Mouse (Mus musculus) E14TG2a.4 (cell line): ENCODE data around the gene Calm1.

ENCODE experiments used
- H3K27me3 ChIP-seq: 2 replicates; pipeline ENCODE4 v1.6.1; 2014; ENCODE audit warnings: low read length, control low read depth; ENCODE audit not compliant: insufficient read depth
- H3K36me3 ChIP-seq: 2 replicates; pipeline ENCODE4 v1.6.1; 2014; ENCODE audit warnings: low read length, control low read depth; ENCODE audit not compliant: insufficient read depth
- H3K4me1 ChIP-seq: replicated peaks from 2 replicates; pipeline ENCODE4 v1.6.1; 2014; ENCODE audit warnings: low read depth, low read length, control low read depth
- H3K4me3 ChIP-seq: replicated peaks from 2 replicates; pipeline ENCODE4 v1.5.1; 2014; ENCODE audit warnings: mild to moderate bottlenecking, low read length
- H3K9me3 ChIP-seq: 2 replicates; pipeline ENCODE4 v1.6.1; 2014; ENCODE audit warnings: low read length, control low read depth
- CTCF ChIP-seq: conservative IDR thresholded peaks from 2 replicates; pipeline ENCODE4 v1.5.1; 2014; ENCODE audit warnings: low read length
- NANOG ChIP-seq: IDR thresholded peaks from 2 replicates; pipeline ENCODE4 v1.6.1; 2014; ENCODE audit warnings: borderline replicate concordance, low read length, mixed read lengths
- POU5F1 ChIP-seq: IDR thresholded peaks from 2 replicates; pipeline ENCODE4 v1.6.1; 2014; ENCODE audit warnings: low read length, borderline replicate concordance

Calm1 gene

GRCm38 (mm10) chr12:100198967-100199660, at the start of gene Calm1:
Calm1 (plus strand) TSS chr12:100199435.
- Histone ChIP-seq H3K9me3 (no peaks in the 10 kb centered on the region), H3K4me3 (peak within 1 kb of the TSS; percentile 96), H3K4me1 (peaks cover 46% of the 10 kb centered on the region), H3K36me3 (peaks cover 20% of the 10 kb centered on the region), H3K27me3 (no peaks in the 10 kb centered on the region)
- TF ChIP-seq POU5F1, result no peak
- no peak for TF ChIP-seq NANOG
- no peak for TF ChIP-seq CTCF

GRCm38 (mm10) chr12:100152466-100152865, 46.8 kb upstream of the Calm1 start:
- Histone ChIP-seq H3K36me3 (peaks cover 75% of the 10 kb centered on the region), H3K4me3 (no peak overlapping the region), H3K4me1 (peaks cover 14% of the 10 kb centered on the region), H3K9me3 (no peaks in the 10 kb centered on the region), H3K27me3 (no peaks in the 10 kb centered on the region)
- no peak for TF ChIP-seq POU5F1
- no peak for TF ChIP-seq CTCF
- no peak for TF ChIP-seq NANOG

- no peak for TF ChIP-seq POU5F1
- TF ChIP-seq NANOG, result no peak
- TF ChIP-seq CTCF, result no peak
- Histone ChIP-seq H3K4me3 (peak within 1 kb of the TSS; percentile 84), H3K9me3 (no peaks in the 10 kb centered on the region), H3K27me3 (no peaks in the 10 kb centered on the region), H3K4me1 (peaks cover 50% of the 10 kb centered on the region), H3K36me3 (peaks cover 31% of the 10 kb centered on the region)
These were observed 39.8 kb upstream of the Calm1 start, which contains the start of gene Nrde2 for GRCm38 (mm10) chr12:100159261-100159975. Nrde2 (minus strand) TSS chr12:100159653.

GRCm38 (mm10) chr12:100164991-100165500, 34.2 kb upstream of the Calm1 start:
- no peaks in the 10 kb centered on the region for H3K36me3 ChIP-seq
- no peaks in the 10 kb centered on the region for H3K9me3 ChIP-seq
- H3K4me1 ChIP-seq, result peaks cover 57% of the 10 kb centered on the region
- H3K4me3 ChIP-seq, result no peak overlapping the region
- H3K27me3 ChIP-seq, result no peaks in the 10 kb centered on the region
- TF ChIP-seq NANOG (no peak), CTCF (no peak), POU5F1 (no peak)

GRCm38 (mm10) chr12:100166177-100166576, 33.1 kb upstream of the Calm1 start:
- H3K36me3 ChIP-seq, result no peaks in the 10 kb centered on the region
- H3K9me3 ChIP-seq, result no peaks in the 10 kb centered on the region
- H3K4me3 ChIP-seq, result no peak overlapping the region
- no peaks in the 10 kb centered on the region for H3K27me3 ChIP-seq
- TF ChIP-seq NANOG (no peak), CTCF (peak; percentile 33)
- H3K4me1 ChIP-seq, result peaks cover 54% of the 10 kb centered on the region

GRCm38 (mm10) chr12:100166939-100167338, 32.3 kb upstream of the Calm1 start:
- TF ChIP-seq POU5F1 (no peak), CTCF (no peak), NANOG (no peak)
- Histone ChIP-seq H3K4me1 (peaks cover 51% of the 10 kb centered on the region), H3K4me3 (no peak overlapping the region), H3K9me3 (no peaks in the 10 kb centered on the region), H3K36me3 (no peaks in the 10 kb centered on the region), H3K27me3 (no peaks in the 10 kb centered on the region)

DNA sequence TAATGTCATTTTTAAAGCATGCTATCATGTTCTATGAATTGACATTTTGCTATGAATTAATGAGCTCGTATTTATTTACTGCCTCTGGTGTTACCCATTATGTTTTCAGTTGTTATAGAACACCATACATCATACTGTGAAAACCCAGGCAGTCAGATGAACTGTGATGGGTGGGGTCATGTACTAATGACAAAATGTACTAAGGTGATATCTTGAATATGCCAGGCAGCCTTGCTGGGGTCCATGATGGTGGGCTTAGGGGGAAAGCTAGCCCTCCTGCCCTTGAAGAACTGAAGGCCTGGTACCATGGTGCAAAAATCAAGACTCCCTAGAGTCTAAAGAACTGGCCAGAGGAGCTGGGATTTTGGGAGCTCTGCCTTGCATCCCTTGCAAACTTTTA, 31.7 kb upstream of the Calm1 start:
- Histone ChIP-seq H3K36me3 (no peaks in the 10 kb centered on the region), H3K4me1 (peaks cover 49% of the 10 kb centered on the region), H3K4me3 (peak overlapping the region; percentile 51; the same call in 1 of the 2 replicates), H3K9me3 (no peaks in the 10 kb centered on the region), H3K27me3 (no peaks in the 10 kb centered on the region)
- no peak for TF ChIP-seq POU5F1
- TF ChIP-seq CTCF, result no peak
- TF ChIP-seq NANOG, result no peak
